Mouse (Mus musculus) limb, embryonic 14.5 days (tissue): ENCODE data around the gene Lrrc17. TPM values are rescaled to one million over a fixed set of nuclear protein-coding genes. Genes with fewer than 3 reads are reported as not detected.
A peak's percentile ranks its signal among the peaks of the same experiment; 100 is the strongest.

Experiments
- ATAC-seq: fragments of 200-750 bp; cut with Nextera tagmentation; 2 replicates; pipeline ENCODE4 v1.8.0; 2017; ENCODE audit warnings: low read depth, moderate number of reproducible peaks, moderate TSS enrichment; ENCODE audit not compliant: low FRiP score
- DNase-seq: peaks from one replicate; pipeline ENCODE4 v3.0.0-alpha.2; 2015; ENCODE audit warnings: low spot score
- H3K27ac ChIP-seq: fragments of 300-500 bp; sonication (generic); replicated peaks from 2 replicates; pipeline ENCODE4 v1.5.1; 2014; ENCODE audit warnings: low read depth, mild to moderate bottlenecking, low read length, moderate library complexity, mixed read lengths
- H3K27me3 ChIP-seq: fragments of 300-500 bp; sonication (generic); 2 replicates; pipeline ENCODE4 v1.6.1; 2014; ENCODE audit warnings: low read length, mixed read lengths; ENCODE audit not compliant: control insufficient read depth, insufficient read depth
- H3K36me3 ChIP-seq: fragments of 300-500 bp; sonication (generic); 2 replicates; pipeline ENCODE4 v1.6.1; 2014; ENCODE audit warnings: mild to moderate bottlenecking, low read length, moderate library complexity, mixed read lengths; ENCODE audit not compliant: control insufficient read depth, insufficient read depth
- H3K4me1 ChIP-seq: fragments of 300-500 bp; sonication (generic); 2 replicates; pipeline ENCODE4 v1.6.1; 2014; ENCODE audit warnings: antibody characterized with exemption, low read length, mixed read lengths; ENCODE audit not compliant: control insufficient read depth, insufficient read depth
- H3K4me2 ChIP-seq: fragments of 300-500 bp; sonication (generic); replicated peaks from 2 replicates; pipeline ENCODE4 v1.6.1; 2014; ENCODE audit warnings: low read depth, mild to moderate bottlenecking, low read length, moderate library complexity; ENCODE audit not compliant: severe bottlenecking
- H3K4me3 ChIP-seq: fragments of 300-500 bp; sonication (generic); replicated peaks from 2 replicates; pipeline ENCODE4 v1.5.1; 2014; ENCODE audit warnings: low read length
- H3K9ac ChIP-seq: fragments of 300-500 bp; sonication (generic); 2 replicates; pipeline ENCODE4 v1.6.1; 2014; ENCODE audit warnings: mild to moderate bottlenecking, low read depth, low read length, moderate library complexity; ENCODE audit not compliant: severe bottlenecking
- H3K9me3 ChIP-seq: fragments of 300-500 bp; sonication (generic); 2 replicates; pipeline ENCODE4 v1.6.1; 2016; ENCODE audit warnings: low read length; ENCODE audit not compliant: control insufficient read depth
- POLR2A ChIP-seq: fragments of 200-500 bp; IDR thresholded peaks from 2 replicates; pipeline ENCODE4 v1.8.0; 2012; ENCODE audit warnings: inconsistent platforms, mild to moderate bottlenecking, moderate library complexity, borderline replicate concordance; ENCODE audit not compliant: insufficient read depth, insufficient read length; ENCODE audit errors: extremely low read depth
- WGBS: fragments of 180-500 bp; shearing (Covaris S2); extraction: QIAGEN DNeasy Blood & Tissue Kit; methylation state at CpG from one replicate; pipeline ENCODE4 v1.1.7; 2014; 5-methylcytosine and 5-hydroxymethylcytosine counted together
- polyA plus RNA-seq, 2 experiments: library from polyadenylated mRNA; depleted of rRNA in 1 of 2; stranded (reverse) in 1 of 2; unstranded in 1 of 2; fragments of >200 nt; fragmentation: Nextera tagmentation in 1 of 2; extraction: Ambion mirVana in 1 of 2; gene quantifications; 2 replicates each; pipeline versions ENCODE4 v1.2.1 to v1.2.3; 2012 to 2014

Lrrc17 gene
- polyA plus RNA-seq, 2 experiments, result 102 to 116 TPM

- no peak overlapping the region for H3K4me3 ChIP-seq
- DNase-seq (no peak), ATAC-seq (no peak)
- no peak overlapping the region for H3K9ac ChIP-seq
- H3K4me2 ChIP-seq, result no peak overlapping the region
- H3K27me3 ChIP-seq, result no peaks in the 10 kb centered on the region
- no peaks in the 10 kb centered on the region for H3K9me3 ChIP-seq
- H3K27ac ChIP-seq, result no peak overlapping the region
- H3K4me1 ChIP-seq, result no peaks in the 10 kb centered on the region
- 79% methylated on average over 5 of the region's 5 CpGs for WGBS
- no peak for TF ChIP-seq POLR2A
- no peaks in the 10 kb centered on the region for H3K36me3 ChIP-seq
Observed at GRCm38 (mm10) chr5:21532921-21533320, 10.4 kb upstream of the Lrrc17 start.

- Histone ChIP-seq H3K27ac (no peak overlapping the region), H3K4me2 (no peak overlapping the region), H3K4me1 (peaks cover 30% of the 10 kb centered on the region), H3K9me3 (no peaks in the 10 kb centered on the region), H3K4me3 (no peak overlapping the region), H3K9ac (no peak overlapping the region), H3K36me3 (0 out of 2 replicates have a peak, but pooled peaks cover 6% of the 10 kb centered on the region), H3K27me3 (no peaks in the 10 kb centered on the region)
- WGBS, result 62% methylated on average over 4 of the region's 4 CpGs
- DNase-seq, result no peak
- TF ChIP-seq POLR2A, result no peak
- ATAC-seq, result no peak
Observed at GRCm38 (mm10) chr5:21542226-21542625, 1.1 kb upstream of the Lrrc17 start.

- ATAC-seq (no peak; the same call in 1 of the 2 replicates), DNase-seq (peak; percentile 75)
- H3K36me3 ChIP-seq, result 0 out of 2 replicates have a peak, but pooled peaks cover 9% of the 10 kb centered on the region
- peak overlapping the region; percentile 63; the same call in 1 of the 2 replicates for H3K9ac ChIP-seq
- TF ChIP-seq POLR2A, result no peak
- H3K4me2 ChIP-seq, result peak overlapping the region; percentile 55
- H3K4me1 ChIP-seq, result peaks cover 35% of the 10 kb centered on the region
- H3K9me3 ChIP-seq, result no peaks in the 10 kb centered on the region
- peak overlapping the region; percentile 92 for H3K27ac ChIP-seq
- H3K27me3 ChIP-seq, result no peaks in the 10 kb centered on the region
- H3K4me3 ChIP-seq, result peak overlapping the region; percentile 46
- WGBS, result 9% methylated on average over 3 of the region's 3 CpGs
Observed at GRCm38 (mm10) chr5:21544821-21545220, 1.5 kb downstream of the Lrrc17 start.

- Histone ChIP-seq H3K36me3 (0 out of 2 replicates have a peak, but pooled peaks cover 9% of the 10 kb centered on the region), H3K4me2 (peak overlapping the region; percentile 55), H3K9ac (0 out of 2 replicates have a peak overlapping the region, but pooled peaks have one; percentile 3), H3K4me3 (peak overlapping the region; percentile 46), H3K4me1 (peaks cover 35% of the 10 kb centered on the region), H3K27ac (no peak overlapping the region), H3K27me3 (no peaks in the 10 kb centered on the region), H3K9me3 (no peaks in the 10 kb centered on the region)
- ATAC-seq (no peak), DNase-seq (no peak)
- no peak for TF ChIP-seq POLR2A
Observed at GRCm38 (mm10) chr5:21545227-21545626, 1.9 kb downstream of the Lrrc17 start.

GRCm38 (mm10) chr5:21545786-21546185 lies 2.4 kb downstream of the Lrrc17 start:
- Histone ChIP-seq H3K9ac (no peak overlapping the region), H3K4me3 (peak overlapping the region; percentile 46), H3K4me1 (peaks cover 35% of the 10 kb centered on the region), H3K4me2 (peak overlapping the region; percentile 55), H3K27me3 (no peaks in the 10 kb centered on the region), H3K27ac (no peak overlapping the region), H3K36me3 (0 out of 2 replicates have a peak, but pooled peaks cover 9% of the 10 kb centered on the region), H3K9me3 (no peaks in the 10 kb centered on the region)
- DNase-seq (no peak), ATAC-seq (no peak)
- no peak for TF ChIP-seq POLR2A
- 71% methylated on average over 4 of the region's 4 CpGs for WGBS
